Mouse (Mus musculus): ENCODE measurements around the gene Phf5a. TPM values are rescaled to one million over a fixed set of nuclear protein-coding genes. Genes with fewer than 3 reads are reported as not detected.
"Not testable (repeated sequence)": the region's sequence is repeated elsewhere in the genome, so short reads cannot be mapped to it uniquely, and the experiment has no call there.

The Phf5a gene
- 54.7 to 91.7 TPM (median 58.7 TPM) in 3 replicates for total RNA-seq (2017)

- ATAC-seq (replicated peaks; ENCODE audit: insufficient number of reproducible peaks, low FRiP score, low TSS enrichment, poor library complexity, severe bottlenecking): peak; percentile 86
These were observed at the start of gene Phf5a for GRCm38 (mm10) chr15:81871604-81872261. Phf5a (minus strand) TSS chr15:81871911.

- ATAC-seq (replicated peaks; ENCODE audit: insufficient number of reproducible peaks, low FRiP score, low TSS enrichment, poor library complexity, severe bottlenecking): no peak
These were observed 49.5 kb upstream of the Phf5a start for GRCm38 (mm10) chr15:81921255-81921654.

GRCm38 (mm10) chr15:81920546-81921217, 49.0 kb upstream of the Phf5a start:
- no peak for ATAC-seq (replicated peaks; ENCODE audit: insufficient number of reproducible peaks, low FRiP score, low TSS enrichment, poor library complexity, severe bottlenecking)

GRCm38 (mm10) chr15:81919062-81919461, 47.4 kb upstream of the Phf5a start:
- ATAC-seq (replicated peaks; ENCODE audit: insufficient number of reproducible peaks, low FRiP score, low TSS enrichment, poor library complexity, severe bottlenecking): no peak

GRCm38 (mm10) chr15:81917621-81918463, 46.1 kb upstream of the Phf5a start:
- peak; percentile 52; the same call in 1 of the 2 replicates for ATAC-seq (replicated peaks; ENCODE audit: insufficient number of reproducible peaks, low FRiP score, low TSS enrichment, poor library complexity, severe bottlenecking)

- ATAC-seq (replicated peaks; ENCODE audit: insufficient number of reproducible peaks, low FRiP score, low TSS enrichment, poor library complexity, severe bottlenecking): no peak
These were observed 45.5 kb upstream of the Phf5a start for GRCm38 (mm10) chr15:81917201-81917600.

- no peak for ATAC-seq (replicated peaks; ENCODE audit: insufficient number of reproducible peaks, low FRiP score, low TSS enrichment, poor library complexity, severe bottlenecking)
These were observed 44.0 kb upstream of the Phf5a start for GRCm38 (mm10) chr15:81915663-81916062.

- ATAC-seq (replicated peaks; ENCODE audit: insufficient number of reproducible peaks, low FRiP score, low TSS enrichment, poor library complexity, severe bottlenecking): no peak
These were observed 43.0 kb upstream of the Phf5a start for GRCm38 (mm10) chr15:81914668-81915067.

- no peak for ATAC-seq (replicated peaks; ENCODE audit: insufficient number of reproducible peaks, low FRiP score, low TSS enrichment, poor library complexity, severe bottlenecking)
These were observed 40.8 kb upstream of the Phf5a start for GRCm38 (mm10) chr15:81912498-81912897.

- ATAC-seq (replicated peaks; ENCODE audit: insufficient number of reproducible peaks, low FRiP score, low TSS enrichment, poor library complexity, severe bottlenecking): not testable (repeated sequence)
These were observed 37.1 kb upstream of the Phf5a start for GRCm38 (mm10) chr15:81908767-81909166.

GRCm38 (mm10) chr15:81907953-81908352, 36.2 kb upstream of the Phf5a start:
- no peak for ATAC-seq (replicated peaks; ENCODE audit: insufficient number of reproducible peaks, low FRiP score, low TSS enrichment, poor library complexity, severe bottlenecking)

- ATAC-seq (replicated peaks; ENCODE audit: insufficient number of reproducible peaks, low FRiP score, low TSS enrichment, poor library complexity, severe bottlenecking): peak; percentile 33; the same call in 1 of the 2 replicates
These were observed 33.2 kb upstream of the Phf5a start for GRCm38 (mm10) chr15:81904939-81905338.

- no peak for ATAC-seq (replicated peaks; ENCODE audit: insufficient number of reproducible peaks, low FRiP score, low TSS enrichment, poor library complexity, severe bottlenecking)
These were observed 27.0 kb upstream of the Phf5a start for GRCm38 (mm10) chr15:81898751-81899150.

GRCm38 (mm10) chr15:81897607-81898285, 26.0 kb upstream of the Phf5a start:
- no peak for ATAC-seq (replicated peaks; ENCODE audit: insufficient number of reproducible peaks, low FRiP score, low TSS enrichment, poor library complexity, severe bottlenecking)

- no peak for ATAC-seq (replicated peaks; ENCODE audit: insufficient number of reproducible peaks, low FRiP score, low TSS enrichment, poor library complexity, severe bottlenecking)
These were observed 24.7 kb upstream of the Phf5a start for GRCm38 (mm10) chr15:81896407-81896806.

- no peak for ATAC-seq (replicated peaks; ENCODE audit: insufficient number of reproducible peaks, low FRiP score, low TSS enrichment, poor library complexity, severe bottlenecking)
These were observed 22.3 kb upstream of the Phf5a start for GRCm38 (mm10) chr15:81894002-81894401.

GRCm38 (mm10) chr15:81891822-81892580, 20.3 kb upstream of the Phf5a start:
- ATAC-seq (replicated peaks; ENCODE audit: insufficient number of reproducible peaks, low FRiP score, low TSS enrichment, poor library complexity, severe bottlenecking): no peak

- no peak for ATAC-seq (replicated peaks; ENCODE audit: insufficient number of reproducible peaks, low FRiP score, low TSS enrichment, poor library complexity, severe bottlenecking)
These were observed 19.6 kb upstream of the Phf5a start for GRCm38 (mm10) chr15:81891140-81891802.

Data from monocyte, adult 5-6 weeks (primary cell).